Mouse (Mus musculus): ENCODE data around the gene Ercc6l2. TPM values are rescaled to one million over a fixed set of nuclear protein-coding genes. Genes with fewer than 3 reads are reported as not detected.

Ercc6l2 gene
- total RNA-seq, 2 experiments from 2014 or later, result 9.6 to 11.3 TPM

- no peak for DNase-seq
These were observed 115.0 kb downstream of the Ercc6l2 start for GRCm38 (mm10) chr13:63929917-63930515.

- no peak for DNase-seq
These were observed 115.5 kb downstream of the Ercc6l2 start for GRCm38 (mm10) chr13:63930525-63930924.

- no peak for DNase-seq
These were observed 121.3 kb downstream of the Ercc6l2 start for GRCm38 (mm10) chr13:63936369-63936768.

- no peak for DNase-seq
These were observed 125.2 kb downstream of the Ercc6l2 start for GRCm38 (mm10) chr13:63940257-63940656.

GRCm38 (mm10) chr13:63941170-63941569 lies 126.1 kb downstream of the Ercc6l2 start:
- no peak for DNase-seq

GRCm38 (mm10) chr13:63943605-63944004 lies 128.6 kb downstream of the Ercc6l2 start:
- no peak for DNase-seq

GRCm38 (mm10) chr13:63944344-63945021 lies 129.4 kb downstream of the Ercc6l2 start:
- DNase-seq, result no peak

Other genes with a start within 250 kb of the Ercc6l2 start
- gene Ptch1, start 241.6 kb upstream of the Ercc6l2 start, total RNA-seq (2021), result 10 to 100 TPM in 1 of 2 experiments, 1 to 10 TPM in 1; 9.8 to 10.1 TPM

Measured in heart, adult 18-20 months (tissue).